Mouse (Mus musculus): ENCODE measurements around the gene Shisa3. TPM values are rescaled to one million over a fixed set of nuclear protein-coding genes. Genes with fewer than 3 reads are reported as not detected.

The Shisa3 gene
- polyA plus RNA-seq, 1 experiment, result not detected

GRCm38 (mm10) chr5:67628180-67628940, 20.7 kb downstream of the Shisa3 start:
- WGBS, result 87% methylated on average over 9 of the region's 9 CpGs
- Histone ChIP-seq H3K4me1 (ENCODE audit: control insufficient read depth, insufficient read depth, low read length) (no peaks in the 10 kb centered on the region), H3K27ac (ENCODE audit: control insufficient read depth, insufficient read depth, low read depth, low read length, poor library complexity) (no peak overlapping the region), H3K4me3 (replicated peaks; ENCODE audit: control insufficient read depth, low read depth, low read length) (no peak overlapping the region)
- no peak for TF ChIP-seq CTCF (IDR thresholded peaks at IDR 0.05; ENCODE audit: control insufficient read depth, insufficient read depth, low read length)
- no peak for TF ChIP-seq POLR2A (IDR thresholded peaks at IDR 0.05; ENCODE audit: borderline replicate concordance, control insufficient read depth, low read depth, low read length)

DNA sequence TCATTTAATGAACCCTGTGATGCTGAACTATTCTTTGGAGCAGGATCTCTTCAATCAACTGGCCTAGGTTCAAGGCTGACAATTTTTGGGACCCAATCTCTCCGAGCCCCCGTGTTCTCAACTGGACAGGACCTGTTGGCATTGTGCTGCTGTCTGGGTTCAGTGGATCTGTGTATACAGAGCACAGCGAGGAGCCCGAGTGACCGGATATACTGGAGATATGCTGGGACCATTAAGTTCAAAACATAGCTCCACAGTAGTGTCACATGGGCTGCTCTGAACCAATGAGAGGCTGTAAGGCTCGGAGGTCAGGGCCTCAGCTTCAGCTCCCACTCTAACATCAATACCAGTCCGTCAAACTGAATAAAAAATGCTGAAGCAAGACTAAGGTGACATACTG, 21.8 kb downstream of the Shisa3 start:
- 92% methylated on average over 7 of the region's 7 CpGs for WGBS
- no peak overlapping the region for H3K4me3 ChIP-seq (replicated peaks; ENCODE audit: control insufficient read depth, low read depth, low read length)
- TF ChIP-seq CTCF (IDR thresholded peaks at IDR 0.05; ENCODE audit: control insufficient read depth, insufficient read depth, low read length), result no peak
- no peak for TF ChIP-seq POLR2A (IDR thresholded peaks at IDR 0.05; ENCODE audit: borderline replicate concordance, control insufficient read depth, low read depth, low read length)
- no peak overlapping the region for H3K27ac ChIP-seq (ENCODE audit: control insufficient read depth, insufficient read depth, low read depth, low read length, poor library complexity)
- no peaks in the 10 kb centered on the region for H3K4me1 ChIP-seq (ENCODE audit: control insufficient read depth, insufficient read depth, low read length)

GRCm38 (mm10) chr5:67629861-67630260, 22.2 kb downstream of the Shisa3 start:
- WGBS, result 91% methylated on average over 6 of the region's 6 CpGs
- no peak for TF ChIP-seq POLR2A (IDR thresholded peaks at IDR 0.05; ENCODE audit: borderline replicate concordance, control insufficient read depth, low read depth, low read length)
- TF ChIP-seq CTCF (IDR thresholded peaks at IDR 0.05; ENCODE audit: control insufficient read depth, insufficient read depth, low read length), result no peak
- no peak overlapping the region for H3K4me3 ChIP-seq (replicated peaks; ENCODE audit: control insufficient read depth, low read depth, low read length)
- H3K4me1 ChIP-seq (ENCODE audit: control insufficient read depth, insufficient read depth, low read length), result no peaks in the 10 kb centered on the region
- no peak overlapping the region for H3K27ac ChIP-seq (ENCODE audit: control insufficient read depth, insufficient read depth, low read depth, low read length, poor library complexity)

- TF ChIP-seq POLR2A (IDR thresholded peaks at IDR 0.05; ENCODE audit: borderline replicate concordance, control insufficient read depth, low read depth, low read length), result no peak
- no peak for TF ChIP-seq CTCF (IDR thresholded peaks at IDR 0.05; ENCODE audit: control insufficient read depth, insufficient read depth, low read length)
- no peaks in the 10 kb centered on the region for H3K4me1 ChIP-seq (ENCODE audit: control insufficient read depth, insufficient read depth, low read length)
- 93% methylated on average over 12 of the region's 12 CpGs for WGBS
- no peak overlapping the region for H3K27ac ChIP-seq (ENCODE audit: control insufficient read depth, insufficient read depth, low read depth, low read length, poor library complexity)
- no peak overlapping the region for H3K4me3 ChIP-seq (replicated peaks; ENCODE audit: control insufficient read depth, low read depth, low read length)
These were observed 23.6 kb downstream of the Shisa3 start for GRCm38 (mm10) chr5:67631261-67631660.

DNA sequence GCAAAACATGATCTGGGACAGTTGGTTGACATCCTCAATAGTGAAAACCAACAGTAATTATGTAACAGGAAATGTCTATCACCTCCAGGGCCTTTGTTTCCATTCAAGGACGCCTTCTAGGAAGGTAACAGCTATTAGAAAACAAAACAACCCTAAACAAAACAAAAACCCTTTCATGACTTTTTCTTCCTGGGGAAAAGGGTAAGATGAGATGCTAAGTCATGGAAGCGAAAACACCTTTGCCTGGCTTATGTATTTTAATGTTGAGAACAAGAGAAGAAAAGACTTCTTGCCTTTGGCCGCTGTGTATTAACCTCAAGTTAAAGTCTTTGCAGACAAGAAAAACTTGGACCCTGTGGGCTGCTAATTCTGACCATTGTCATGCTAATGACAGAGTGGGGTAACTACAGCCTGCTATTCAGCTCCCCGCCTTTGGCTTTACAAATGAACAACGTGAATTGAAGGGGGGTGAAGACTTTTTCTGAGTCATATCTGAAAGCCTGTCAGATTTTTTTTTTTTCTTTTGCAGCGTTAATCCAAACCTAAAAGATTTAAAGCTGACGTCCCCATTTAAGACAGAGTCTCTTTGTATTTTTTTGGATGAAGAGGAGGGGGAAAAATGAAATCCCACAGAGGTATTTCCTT, 25.6 kb downstream of the Shisa3 start:
- H3K4me1 ChIP-seq (ENCODE audit: control insufficient read depth, insufficient read depth, low read length), result no peaks in the 10 kb centered on the region
- H3K27ac ChIP-seq (ENCODE audit: control insufficient read depth, insufficient read depth, low read depth, low read length, poor library complexity), result no peak overlapping the region
- no peak for TF ChIP-seq POLR2A (IDR thresholded peaks at IDR 0.05; ENCODE audit: borderline replicate concordance, control insufficient read depth, low read depth, low read length)
- TF ChIP-seq CTCF (IDR thresholded peaks at IDR 0.05; ENCODE audit: control insufficient read depth, insufficient read depth, low read length), result no peak
- WGBS, result 71% methylated on average over 7 of the region's 7 CpGs
- no peak overlapping the region for H3K4me3 ChIP-seq (replicated peaks; ENCODE audit: control insufficient read depth, low read depth, low read length)

GRCm38 (mm10) chr5:67633831-67634268, 26.2 kb downstream of the Shisa3 start:
- H3K4me3 ChIP-seq (replicated peaks; ENCODE audit: control insufficient read depth, low read depth, low read length), result no peak overlapping the region
- TF ChIP-seq CTCF (IDR thresholded peaks at IDR 0.05; ENCODE audit: control insufficient read depth, insufficient read depth, low read length), result no peak
- TF ChIP-seq POLR2A (IDR thresholded peaks at IDR 0.05; ENCODE audit: borderline replicate concordance, control insufficient read depth, low read depth, low read length), result no peak
- WGBS, result 67% methylated on average over 10 of the region's 10 CpGs

GRCm38 (mm10) chr5:67634339-67634738, 26.7 kb downstream of the Shisa3 start:
- 83% methylated on average over 3 of the region's 3 CpGs for WGBS
- no peak overlapping the region for H3K27ac ChIP-seq (ENCODE audit: control insufficient read depth, insufficient read depth, low read depth, low read length, poor library complexity)
- no peak overlapping the region for H3K4me3 ChIP-seq (replicated peaks; ENCODE audit: control insufficient read depth, low read depth, low read length)
- H3K4me1 ChIP-seq (ENCODE audit: control insufficient read depth, insufficient read depth, low read length), result no peaks in the 10 kb centered on the region
- TF ChIP-seq CTCF (IDR thresholded peaks at IDR 0.05; ENCODE audit: control insufficient read depth, insufficient read depth, low read length) (no peak), POLR2A (IDR thresholded peaks at IDR 0.05; ENCODE audit: borderline replicate concordance, control insufficient read depth, low read depth, low read length) (no peak)

More at GRCm38 (mm10) chr5:67633831-67634268, 26.2 kb downstream of the Shisa3 start:
- no peaks in the 10 kb centered on the region for H3K4me1 ChIP-seq (ENCODE audit: control insufficient read depth, insufficient read depth, low read length)
- H3K27ac ChIP-seq (ENCODE audit: control insufficient read depth, insufficient read depth, low read depth, low read length, poor library complexity), result no peak overlapping the region

GRCm38 (mm10) chr5:67640596-67641312, 33.1 kb downstream of the Shisa3 start:
- H3K27ac ChIP-seq (ENCODE audit: control insufficient read depth, insufficient read depth, low read depth, low read length, poor library complexity), result no peak overlapping the region
- H3K4me1 ChIP-seq (ENCODE audit: control insufficient read depth, insufficient read depth, low read length), result no peaks in the 10 kb centered on the region
- 90% methylated on average over 8 of the region's 8 CpGs for WGBS
- TF ChIP-seq CTCF (IDR thresholded peaks at IDR 0.05; ENCODE audit: control insufficient read depth, insufficient read depth, low read length), result no peak
- no peak overlapping the region for H3K4me3 ChIP-seq (replicated peaks; ENCODE audit: control insufficient read depth, low read depth, low read length)

Data from bone marrow, adult 2 months (tissue).